Mouse (Mus musculus) layer of hippocampus, adult 9-10 months (tissue): ENCODE data around the gene Cmss1.
A peak's percentile ranks its signal among the peaks of the same experiment; 100 is the strongest.

Experiments
- DNase-seq: peaks from one replicate; pipeline ENCODE4 v3.0.0; 2022; ENCODE audit warnings: low spot score

Cmss1 gene

DNA sequence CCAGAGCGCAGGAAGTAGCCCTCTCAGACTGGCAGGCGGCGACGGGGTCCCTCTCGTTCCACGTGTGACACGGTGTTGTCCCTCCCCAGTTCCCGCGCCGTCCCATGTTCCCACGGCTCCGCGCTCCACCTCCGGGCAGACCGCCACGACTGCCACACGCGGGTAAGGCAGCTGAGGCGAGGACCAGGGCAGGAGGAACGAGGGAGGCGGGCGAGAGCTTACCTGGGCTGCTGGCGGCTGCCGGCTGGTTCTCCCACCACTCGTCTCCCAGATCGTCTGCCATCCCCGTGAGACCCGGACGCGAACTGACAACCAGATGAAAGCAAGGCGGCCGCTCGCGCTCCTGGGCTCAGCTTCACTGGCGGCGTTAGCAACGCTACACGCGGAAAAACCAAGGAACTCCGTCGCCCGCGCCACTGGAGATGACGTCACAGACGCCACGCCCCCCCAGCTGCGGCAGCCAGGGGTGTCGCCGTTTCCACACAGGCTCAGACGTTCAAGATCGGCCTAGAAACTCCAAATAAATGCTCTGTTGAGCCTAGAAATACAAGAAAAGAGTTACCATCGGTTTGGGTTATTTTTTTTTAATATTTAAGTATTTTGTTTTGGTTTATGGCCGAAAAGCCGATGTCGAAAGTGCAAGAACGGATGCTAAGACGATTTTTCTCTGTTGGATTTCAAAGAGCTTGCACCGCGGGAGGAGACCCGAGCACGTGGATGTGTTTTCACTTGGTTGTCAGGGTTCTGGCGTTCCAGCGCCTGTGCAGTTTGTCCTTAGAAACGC, at the start of gene Cmss1:
Gene Cmss1, minus strand, starts transcription at position 421 of the 784 bp plus-strand sequence.
- peak; percentile 56 for DNase-seq

DNA sequence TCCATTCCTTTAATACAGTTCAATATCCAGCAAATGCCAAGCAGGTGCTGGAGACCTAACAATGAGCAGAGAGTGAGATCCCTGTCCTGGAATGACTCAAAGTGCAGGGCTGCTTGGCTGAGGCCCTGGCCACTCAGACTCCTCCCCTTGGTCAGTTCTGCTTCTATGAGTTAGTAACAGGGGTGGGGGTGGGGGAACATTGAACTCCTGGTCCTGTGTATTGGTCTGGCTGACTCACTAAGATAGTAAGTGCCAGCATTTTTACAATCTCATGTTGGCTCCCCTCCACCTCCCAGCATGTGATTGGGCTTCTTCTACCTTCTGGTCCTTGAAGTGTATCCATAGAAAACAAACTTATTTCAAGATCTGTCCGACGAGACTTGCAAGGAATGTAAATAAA, 43.2 kb upstream of the Cmss1 start:
- no peak for DNase-seq

DNA sequence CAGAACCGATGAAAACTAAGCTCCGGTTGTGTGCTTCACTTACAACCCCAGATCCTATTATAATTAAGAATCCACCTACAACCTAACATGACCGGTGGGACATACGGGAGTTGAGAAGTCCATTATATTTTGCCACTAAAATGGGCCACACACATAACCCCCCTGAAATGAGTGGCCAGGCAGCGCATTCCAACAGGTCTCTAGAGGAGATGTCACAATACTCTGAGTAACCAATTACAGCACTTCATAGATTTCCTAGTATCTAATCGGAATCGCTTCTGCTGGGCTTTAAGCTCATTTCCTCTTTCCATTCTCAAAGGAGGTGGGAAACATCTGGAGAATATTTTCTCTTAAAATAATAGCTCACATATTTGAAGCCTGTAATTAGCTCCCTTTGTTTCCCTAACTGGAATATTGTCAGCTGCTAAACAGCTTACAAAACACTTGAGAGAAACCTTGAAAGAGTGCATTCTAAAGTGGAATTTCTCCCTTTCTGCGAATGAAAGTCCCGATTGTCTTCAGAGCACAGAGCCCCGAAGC, 34.8 kb upstream of the Cmss1 start:
- DNase-seq, result no peak

DNA sequence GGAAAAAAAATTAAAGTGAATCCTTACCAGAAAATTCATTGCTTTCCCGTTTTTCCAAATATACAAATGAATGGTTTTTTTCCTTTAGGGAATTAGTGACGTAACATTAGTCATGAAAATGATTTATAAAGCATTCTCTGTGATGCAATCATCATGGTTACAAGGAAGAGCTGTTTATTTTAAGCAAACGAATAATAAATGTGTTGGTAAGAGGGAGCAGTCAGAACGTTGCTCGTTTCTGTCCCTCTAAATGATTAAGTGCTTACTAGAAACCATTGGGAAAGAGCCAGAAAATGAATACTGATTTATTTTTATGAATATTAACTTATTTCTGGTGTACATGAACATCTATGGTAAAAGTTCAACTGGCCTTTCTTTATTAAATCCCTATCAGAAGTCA, 28.1 kb upstream of the Cmss1 start:
- no peak for DNase-seq

DNA sequence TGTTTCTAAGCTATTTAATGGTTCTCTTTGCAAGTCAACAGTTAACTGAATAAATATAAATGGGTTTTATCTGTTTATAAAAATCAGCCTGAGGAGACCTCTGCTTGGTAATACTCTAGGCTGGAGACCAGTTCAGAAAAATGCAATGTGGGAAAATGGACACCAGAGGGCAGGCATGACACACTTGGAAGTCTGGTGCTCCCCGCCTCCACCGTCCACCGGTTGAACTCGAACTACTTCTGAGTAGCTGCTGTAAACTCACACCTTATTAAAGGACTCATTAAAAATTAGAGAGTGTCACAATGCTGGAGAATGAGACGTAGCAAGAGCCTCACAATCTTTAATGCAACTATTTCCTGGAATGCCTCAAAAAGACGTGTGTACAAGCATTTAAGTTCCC, 27.5 kb upstream of the Cmss1 start:
- peak; percentile 59 for DNase-seq

DNA sequence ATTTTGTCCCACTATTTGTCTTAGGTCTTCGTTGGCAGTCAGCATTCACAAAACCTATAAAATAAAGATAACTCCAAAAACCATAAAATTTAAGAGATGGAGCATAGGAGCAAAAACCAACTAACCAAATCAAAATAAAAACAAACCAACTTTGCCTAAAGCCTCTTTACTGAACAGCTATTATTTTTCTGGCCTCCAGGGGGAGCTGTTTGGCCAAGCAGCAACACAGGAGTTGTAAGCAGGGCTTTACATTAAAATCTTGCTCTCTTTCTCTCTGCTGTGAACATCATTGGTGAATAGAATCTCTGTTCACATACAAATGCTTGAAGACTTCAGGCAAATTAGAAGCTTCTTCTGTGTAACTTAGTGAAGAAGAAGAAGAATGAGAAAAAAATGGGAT, 5.1 kb upstream of the Cmss1 start:
- DNase-seq, result no peak

DNA sequence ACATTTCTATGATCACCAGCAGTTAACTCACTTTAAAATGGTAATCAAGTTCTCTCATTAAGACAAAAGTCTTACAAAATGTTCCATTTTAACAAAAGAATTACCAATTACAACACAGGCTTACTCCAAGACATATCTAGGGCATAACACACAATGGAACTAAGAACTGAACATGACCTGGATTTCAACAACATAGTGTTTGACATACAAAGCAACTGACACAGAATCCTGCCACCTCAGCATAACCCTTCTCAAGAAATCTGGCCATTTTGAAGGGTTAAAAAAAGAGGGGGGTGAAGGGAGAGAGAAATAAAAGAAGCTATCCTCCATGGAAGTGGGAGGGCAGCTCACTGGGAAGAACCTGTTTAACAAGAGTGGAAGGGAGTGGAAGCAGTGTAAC, 5.6 kb downstream of the Cmss1 start:
- DNase-seq, result no peak

DNA sequence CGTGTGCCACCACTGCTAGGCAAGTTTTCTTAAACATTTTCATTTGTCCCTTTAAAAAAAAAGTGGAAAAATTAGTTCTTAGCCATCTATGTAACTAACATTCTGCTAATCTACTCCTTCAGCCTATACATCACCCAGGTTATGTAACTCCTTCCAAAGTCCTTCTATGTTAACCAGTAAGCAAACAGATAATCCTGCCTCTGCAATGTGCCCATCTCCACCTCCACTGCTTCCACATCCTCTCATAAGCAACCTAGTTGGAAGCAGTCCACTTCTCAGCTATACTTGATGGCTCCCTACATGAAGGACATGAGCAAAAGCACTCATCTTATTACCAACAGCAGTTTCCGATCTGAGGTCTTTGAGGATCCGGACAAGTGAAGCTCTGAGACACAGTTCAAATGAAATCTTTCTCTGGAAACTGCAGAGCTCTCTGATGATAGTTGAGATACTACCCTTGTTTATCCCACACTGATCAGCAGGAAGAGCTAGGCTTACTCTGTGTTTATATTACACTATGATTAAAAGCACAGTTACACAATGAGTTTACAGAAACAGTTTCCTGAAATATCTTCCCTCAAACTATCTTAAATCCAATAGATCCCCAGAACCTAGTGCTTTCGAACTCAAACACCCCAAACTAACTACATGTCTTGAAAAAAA, 9.2 kb downstream of the Cmss1 start:
- no peak for DNase-seq

DNA sequence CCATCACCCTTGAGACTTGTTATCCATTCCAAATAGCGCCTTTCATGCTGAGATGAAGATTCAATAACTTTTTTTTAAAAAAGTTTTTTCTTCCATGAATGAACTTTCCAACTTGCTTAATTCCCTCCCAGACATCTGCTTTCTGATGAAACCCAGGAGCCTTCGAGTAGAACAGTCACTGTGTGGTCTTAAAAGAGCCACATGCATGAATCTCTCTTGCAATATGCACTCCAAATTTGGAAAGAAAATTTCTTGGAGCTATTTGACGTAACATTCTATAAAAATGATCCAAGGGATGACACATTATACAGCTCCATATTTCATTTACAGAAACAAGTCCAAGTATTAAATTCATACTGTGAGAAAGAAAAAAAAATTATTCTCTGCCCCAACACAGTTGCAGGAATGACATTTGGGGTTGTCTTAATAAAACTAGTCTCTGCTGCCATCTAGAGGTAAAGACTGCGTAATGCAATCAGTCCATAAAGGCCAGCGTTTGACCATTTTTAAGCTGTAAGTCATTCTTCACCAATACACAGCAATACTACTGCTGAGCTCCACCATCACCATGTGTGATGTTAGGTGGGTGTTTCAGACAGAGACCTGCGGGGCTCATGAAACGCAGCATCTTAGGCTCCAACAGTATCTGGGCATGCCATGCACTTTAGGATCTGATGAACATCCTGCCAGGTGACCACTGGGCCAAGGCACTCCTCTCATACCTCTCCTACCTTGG, 13.1 kb downstream of the Cmss1 start:
- peak; percentile 57 for DNase-seq

DNA sequence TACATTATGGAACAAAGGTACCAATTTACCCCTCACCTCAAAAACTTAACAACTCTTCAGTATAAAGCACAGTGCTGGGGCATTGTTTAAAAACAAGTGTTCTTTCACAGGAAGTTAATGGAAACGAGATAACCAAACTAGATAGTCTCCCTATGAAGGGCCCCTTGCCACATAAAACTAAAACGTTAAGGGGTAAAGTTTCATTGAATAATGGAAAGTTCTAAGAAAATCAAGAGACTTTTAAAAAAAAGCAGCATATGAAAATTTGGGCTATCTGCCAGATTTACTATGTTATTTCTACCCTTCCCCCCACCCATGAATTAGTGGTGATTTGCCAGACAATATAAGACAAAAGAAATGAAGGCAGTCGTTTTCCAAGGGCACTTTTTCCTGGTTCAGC, 21.5 kb downstream of the Cmss1 start:
- no peak for DNase-seq

DNA sequence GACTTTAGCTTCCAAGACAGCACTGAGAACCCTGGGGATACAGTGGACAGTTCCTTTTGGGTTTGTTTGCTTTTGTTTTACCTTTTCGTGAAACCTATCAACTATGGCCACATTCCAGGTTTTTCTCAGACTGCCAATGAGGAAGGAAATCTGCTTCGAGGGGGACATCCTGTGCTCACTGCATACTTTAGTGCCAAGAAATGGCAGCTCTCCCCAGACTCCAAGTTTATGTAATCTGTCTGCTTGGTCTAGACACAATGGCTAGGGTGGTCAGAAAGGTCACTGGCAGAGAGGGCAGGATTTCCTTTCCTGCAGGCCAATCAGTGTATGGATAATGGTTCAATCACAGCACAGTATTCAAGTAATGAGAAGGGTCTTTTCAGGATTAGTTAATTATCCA, 24.7 kb downstream of the Cmss1 start:
- DNase-seq, result no peak

DNA sequence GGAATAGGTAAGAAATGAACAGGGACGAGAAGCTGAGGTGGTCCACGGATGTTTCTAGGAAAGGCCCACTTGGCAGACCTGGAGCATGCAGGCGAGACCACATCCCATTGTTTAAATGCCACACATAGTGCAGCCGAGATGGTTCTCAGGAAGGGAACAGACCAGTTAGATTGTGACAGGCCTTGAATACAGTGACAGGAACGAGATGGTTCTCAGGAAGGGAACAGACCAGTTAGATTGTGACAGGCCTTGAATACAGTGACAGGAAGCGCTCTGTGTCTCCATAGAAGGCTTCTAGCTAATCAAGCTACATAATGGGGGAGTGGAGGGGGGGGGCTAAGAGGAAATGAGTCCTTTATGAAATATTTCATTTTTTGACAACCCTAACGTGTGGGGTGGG, 26.6 kb downstream of the Cmss1 start:
- no peak for DNase-seq

DNA sequence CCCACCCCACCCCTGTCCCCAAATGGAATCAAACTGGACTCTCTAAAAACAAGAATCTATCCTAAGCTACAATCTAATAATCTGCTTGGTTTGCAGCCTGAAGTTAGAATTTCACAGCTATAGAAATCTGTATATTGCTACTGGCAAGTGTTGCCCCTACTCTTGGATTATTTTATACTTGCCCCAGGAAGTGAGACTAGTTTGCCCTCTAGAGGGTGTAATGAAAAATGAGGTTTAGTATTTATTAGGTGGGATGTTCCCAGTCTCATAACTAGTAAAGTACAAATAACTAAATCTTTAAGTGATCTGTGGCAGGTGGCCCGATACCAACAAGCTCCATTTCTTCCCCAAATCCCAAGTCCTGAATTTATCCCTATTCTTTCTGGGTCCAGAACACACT, 29.1 kb downstream of the Cmss1 start:
- no peak for DNase-seq

DNA sequence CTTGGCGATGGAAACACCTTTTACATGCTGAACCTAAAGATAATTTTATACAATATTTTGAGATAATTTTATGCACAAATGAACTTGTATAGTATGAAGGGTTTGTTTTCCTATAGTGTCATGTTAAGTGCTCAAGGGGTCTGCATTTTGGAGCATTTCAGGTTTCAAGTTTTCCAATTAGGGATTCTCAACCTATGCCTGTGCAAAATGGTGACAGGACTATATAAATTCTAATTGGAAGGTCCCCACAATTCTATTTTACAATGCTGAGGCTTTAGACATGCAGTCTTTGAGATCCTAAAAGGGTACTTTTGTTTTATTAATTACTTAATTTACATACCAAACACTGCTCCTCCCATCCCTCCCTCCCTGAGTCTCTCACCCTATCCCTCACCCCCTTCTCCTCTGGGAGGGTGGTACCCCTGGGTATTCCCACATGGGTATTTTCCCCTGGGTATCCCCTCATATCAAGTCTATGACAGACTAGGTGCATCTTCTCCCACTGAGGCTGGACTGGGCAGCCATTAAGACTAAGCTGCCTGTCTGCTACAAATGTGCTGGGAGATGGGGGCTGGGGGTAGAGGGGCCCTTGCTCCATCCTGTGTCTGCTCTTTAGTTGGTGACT, 30.8 kb downstream of the Cmss1 start:
- DNase-seq, result no peak

DNA sequence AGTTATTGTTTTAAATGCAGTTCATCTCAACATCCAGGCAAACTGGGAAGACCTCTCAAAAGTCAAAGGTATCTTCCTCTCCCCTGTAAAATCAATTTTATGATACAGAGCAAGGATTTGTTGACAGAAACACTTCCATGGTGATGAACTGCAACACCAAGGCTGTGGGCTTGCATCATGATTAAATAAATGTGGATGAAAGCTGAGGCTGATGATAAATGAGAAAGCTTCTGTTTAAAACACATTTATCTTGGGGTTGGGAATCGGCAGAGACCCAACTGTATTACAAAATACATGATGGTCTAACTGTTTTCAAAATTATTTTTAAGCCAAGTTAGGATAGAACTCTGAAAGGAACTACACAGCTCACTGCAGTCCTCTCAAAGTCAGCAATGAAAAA, 32.8 kb downstream of the Cmss1 start:
- no peak for DNase-seq

DNA sequence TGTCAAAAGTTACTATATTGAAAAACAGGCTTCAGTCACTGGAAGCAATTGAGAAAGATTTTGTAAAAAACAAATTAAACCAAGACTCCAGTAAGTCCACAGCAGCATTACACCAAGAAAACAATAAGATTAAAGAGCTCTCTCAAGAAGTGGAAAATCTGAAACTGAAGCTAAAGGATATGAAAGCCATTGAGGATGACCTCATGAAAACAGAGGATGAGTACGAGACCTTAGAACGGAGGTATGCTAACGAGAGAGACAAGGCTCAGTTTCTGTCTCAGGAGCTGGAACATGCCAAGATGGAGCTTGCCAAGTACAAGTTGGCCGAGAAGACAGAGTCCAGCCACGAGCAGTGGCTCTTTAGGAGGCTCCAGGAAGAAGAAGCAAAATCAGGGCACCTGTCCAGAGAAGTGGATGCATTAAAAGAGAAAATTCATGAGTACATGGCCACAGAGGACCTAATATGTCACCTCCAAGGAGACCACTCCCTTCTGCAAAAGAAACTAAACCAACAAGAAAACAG, 35.8 kb downstream of the Cmss1 start:
- no peak for DNase-seq

DNA sequence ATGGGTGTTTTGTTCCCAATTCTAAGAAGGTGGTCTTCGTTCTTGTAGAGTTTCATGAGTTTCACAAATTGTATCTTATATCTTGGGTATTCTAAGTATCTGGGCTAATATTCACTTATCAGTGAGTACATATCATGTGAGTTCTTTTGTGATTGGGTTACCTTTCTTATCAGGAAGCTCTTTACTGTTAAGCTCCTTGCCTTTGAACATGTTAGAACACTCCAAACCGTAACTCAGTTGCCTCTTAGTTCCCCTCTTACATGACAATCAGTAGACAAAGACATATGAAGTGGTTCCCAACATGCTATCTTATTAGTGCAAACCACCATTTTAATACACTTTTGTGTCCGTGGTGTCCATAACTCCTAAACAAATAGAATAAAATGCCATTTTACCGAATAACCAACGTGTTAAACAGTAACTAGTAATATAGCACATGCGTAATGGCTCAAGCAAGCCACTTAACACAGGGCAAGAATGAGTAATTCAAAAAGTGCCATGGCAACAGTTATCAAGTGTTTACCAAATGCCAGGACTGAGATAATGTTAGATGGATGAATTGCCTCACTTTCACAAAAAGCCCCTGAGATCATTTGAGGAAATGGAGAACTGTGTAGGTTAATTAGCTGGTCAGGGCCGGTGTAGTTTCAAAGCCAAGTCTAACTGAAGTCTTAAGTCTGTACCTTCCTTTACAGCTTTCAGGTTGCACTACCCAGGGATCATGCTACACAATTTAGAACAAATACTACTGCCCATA, 37.8 kb downstream of the Cmss1 start:
- DNase-seq, result no peak

DNA sequence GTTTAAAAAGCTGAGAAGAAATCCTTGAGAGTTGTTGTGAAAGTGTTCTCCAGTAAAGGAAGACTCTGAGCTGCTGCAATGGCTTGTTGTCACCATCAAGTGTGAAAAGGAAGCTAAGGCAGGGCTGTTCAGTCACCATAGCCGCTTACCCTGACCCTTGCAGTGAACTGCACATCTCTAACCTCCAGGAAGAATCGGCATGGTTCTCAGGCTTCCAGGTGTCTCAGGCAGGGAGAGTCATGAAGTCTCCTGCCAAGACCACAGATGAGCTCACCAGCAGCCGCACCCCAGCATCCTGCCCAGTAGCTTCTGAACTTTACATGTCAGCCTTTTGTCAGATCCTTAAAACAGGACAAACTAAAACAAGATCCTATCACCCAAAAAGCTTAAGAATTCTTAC, 40.4 kb downstream of the Cmss1 start:
- no peak for DNase-seq

DNA sequence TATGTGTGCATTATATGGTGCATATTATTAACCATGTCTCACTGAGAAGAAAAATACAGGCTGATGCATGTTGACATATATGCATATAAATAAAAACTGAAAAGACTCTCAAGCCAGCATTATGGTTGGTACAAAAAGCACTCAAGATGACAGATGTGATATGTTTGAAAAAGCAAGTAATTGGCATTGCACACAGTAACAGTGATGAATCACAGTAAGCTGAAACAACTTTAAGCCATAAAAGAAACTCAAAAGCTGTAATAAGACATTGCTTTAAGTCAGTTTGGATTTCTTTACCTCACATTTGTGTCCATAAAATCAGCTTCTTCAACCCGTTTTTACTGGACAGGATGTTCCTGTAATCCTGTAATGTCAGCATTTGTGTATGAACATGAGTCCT, 41.9 kb downstream of the Cmss1 start:
- no peak for DNase-seq

DNA sequence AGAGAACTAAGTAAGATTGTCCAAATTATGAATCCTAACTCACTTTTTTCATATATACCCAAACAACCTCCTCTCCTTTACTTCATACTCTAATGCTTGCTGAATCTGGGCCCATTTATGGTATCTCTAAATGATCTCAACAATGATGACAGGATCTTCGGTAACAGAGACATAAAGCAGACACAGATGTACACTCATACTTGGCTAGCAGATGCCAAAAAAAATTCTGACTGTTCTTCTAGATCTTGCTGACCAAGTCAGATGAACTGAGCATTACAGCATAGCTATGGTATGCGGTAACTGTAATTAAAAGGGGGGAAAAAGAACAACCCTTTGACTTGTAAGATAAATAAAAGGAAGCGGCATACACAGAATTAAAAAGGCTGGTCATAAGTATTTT, 43.2 kb downstream of the Cmss1 start:
- no peak for DNase-seq

DNA sequence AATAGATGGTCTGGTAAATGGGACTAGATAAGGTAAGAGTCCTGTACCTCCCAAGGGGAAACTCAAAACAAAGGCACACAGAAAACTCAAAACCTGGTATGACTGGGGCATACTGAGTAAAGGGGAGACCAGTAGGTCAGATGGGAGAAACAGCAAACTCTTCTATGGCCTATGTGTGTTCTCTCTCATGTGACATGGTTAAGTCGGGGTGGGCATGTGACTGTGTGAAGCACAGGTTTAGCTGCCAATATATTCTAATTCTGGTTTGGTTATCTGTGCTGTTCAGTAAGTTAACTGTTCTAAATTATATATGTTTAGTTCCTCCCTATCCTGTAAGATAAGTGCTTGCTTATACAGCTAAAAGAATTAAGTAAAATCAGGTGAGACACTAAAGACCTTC, 46.5 kb downstream of the Cmss1 start:
- no peak for DNase-seq

DNA sequence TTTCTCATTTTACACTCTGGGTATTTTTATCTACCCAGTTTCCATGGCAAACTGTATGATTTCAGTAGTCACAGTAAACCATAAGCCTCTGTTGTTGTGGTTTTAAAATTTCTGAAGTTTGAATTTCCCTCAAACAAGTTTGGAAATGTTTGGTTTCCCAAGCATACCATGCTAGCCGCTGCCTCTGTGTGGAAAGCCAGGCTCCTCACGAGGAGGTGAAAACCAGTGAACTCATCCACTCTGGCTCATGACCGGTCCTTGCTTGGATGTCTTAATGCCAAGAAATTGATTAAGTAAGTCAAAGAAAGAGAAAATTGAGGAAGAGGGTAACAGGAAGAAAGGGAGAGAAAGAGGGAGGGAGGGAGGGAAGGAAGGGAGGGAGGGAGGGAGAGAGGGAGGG, 48.4 kb downstream of the Cmss1 start:
- no peak for DNase-seq
